Mouse (Mus musculus) kidney, postnatal 0 days (tissue): ENCODE results near the gene C130074G19Rik. TPM values are rescaled to one million over a fixed set of nuclear protein-coding genes. Genes with fewer than 3 reads are reported as not detected.

Experiments
- ATAC-seq: fragments of 200-750 bp; cut with Nextera tagmentation; replicated peaks from 2 replicates; pipeline ENCODE4 v1.8.0; 2017; ENCODE audit warnings: low read depth, moderate number of reproducible peaks, moderate TSS enrichment, moderate library complexity; ENCODE audit not compliant: low FRiP score
- DNase-seq: peaks from one replicate; pipeline ENCODE4 v3.0.0-alpha.2; 2016; ENCODE audit warnings: low spot score
- H3K27ac ChIP-seq: fragments of 300-500 bp; sonication (generic); 2 replicates; pipeline ENCODE4 v1.5.1; 2014; ENCODE audit warnings: mild to moderate bottlenecking
- H3K27me3 ChIP-seq: fragments of 300-500 bp; sonication (generic); 2 replicates; pipeline ENCODE4 v1.6.1; 2014; ENCODE audit warnings: low read length, mixed read lengths; ENCODE audit not compliant: insufficient read depth
- H3K36me3 ChIP-seq: fragments of 300-500 bp; sonication (generic); 2 replicates; pipeline ENCODE4 v1.6.1; 2014; ENCODE audit warnings: low read length, mixed read lengths; ENCODE audit not compliant: insufficient read depth
- H3K4me1 ChIP-seq: fragments of 300-500 bp; sonication (generic); replicated peaks from 2 replicates; pipeline ENCODE4 v1.6.1; 2014; ENCODE audit warnings: antibody characterized with exemption, low read length, mixed read lengths; ENCODE audit not compliant: insufficient read depth
- H3K4me2 ChIP-seq: fragments of 300-500 bp; sonication (generic); 2 replicates; pipeline ENCODE4 v1.6.1; 2014; ENCODE audit warnings: mild to moderate bottlenecking, low read length, moderate library complexity, mixed read lengths
- H3K4me3 ChIP-seq: fragments of 300-500 bp; sonication (generic); replicated peaks from 2 replicates; pipeline ENCODE4 v1.5.1; 2014; ENCODE audit warnings: low read depth, low read length
- H3K9ac ChIP-seq: fragments of 300-500 bp; sonication (generic); 2 replicates; pipeline ENCODE4 v1.6.1; 2014; ENCODE audit warnings: low read depth, low read length
- H3K9me3 ChIP-seq: fragments of 300-500 bp; sonication (generic); replicated peaks from 2 replicates; pipeline ENCODE4 v1.6.1; 2016; ENCODE audit warnings: low read length, inconsistent platforms, mixed read lengths
- CTCF ChIP-seq: IDR thresholded peaks from 2 replicates; pipeline ENCODE4 v1.5.1; 2016; ENCODE audit warnings: antibody characterized with exemption, low read depth, mild to moderate bottlenecking, moderate library complexity
- WGBS: fragments of 180-500 bp; shearing (Covaris S2); extraction: QIAGEN DNeasy Blood & Tissue Kit; methylation state at CpG from one replicate; pipeline ENCODE4 v1.1.7; 2014; 5-methylcytosine and 5-hydroxymethylcytosine counted together
- polyA plus RNA-seq: library from polyadenylated mRNA; unstranded; fragments of >200 nt; fragmentation: Nextera tagmentation; extraction: Ambion mirVana; gene quantifications from 2 replicates; pipeline ENCODE4 v1.2.1, GENCODE M21; 2015

Gene C130074G19Rik
- polyA plus RNA-seq, 1 experiment from 2014 or later: 7.4 TPM

DNA sequence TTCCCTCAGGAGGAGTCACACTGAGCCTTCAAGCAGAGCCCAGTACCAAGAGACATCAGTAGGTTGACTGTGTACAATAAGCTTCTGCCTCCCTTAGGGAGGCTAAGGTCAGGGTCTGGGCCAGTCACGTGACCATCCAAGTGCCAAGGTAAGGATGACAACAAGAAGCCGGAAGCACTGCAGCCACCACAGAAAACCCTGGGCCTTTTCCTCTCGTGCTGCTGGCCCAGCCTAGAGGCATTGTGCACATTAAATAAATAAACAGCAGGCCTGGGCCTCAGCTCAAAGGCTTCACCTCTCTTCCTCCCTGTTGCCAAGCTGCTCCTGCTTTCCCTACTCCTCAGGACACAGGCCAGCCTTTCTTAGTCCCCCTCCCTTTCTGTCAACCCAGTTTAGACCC lies 22.7 kb downstream of the C130074G19Rik start:
- DNase-seq: no peak
- H3K4me1 ChIP-seq: 0 out of 2 replicates have a peak, but pooled peaks cover 4% of the 10 kb centered on the region
- H3K27me3 ChIP-seq: no peaks in the 10 kb centered on the region
- no peak overlapping the region for H3K27ac ChIP-seq
- no peak for TF ChIP-seq CTCF
- WGBS: 39% methylated on average over 3 of the region's 3 CpGs
- H3K9ac ChIP-seq: no peak overlapping the region
- no peak overlapping the region for H3K4me3 ChIP-seq
- no peaks in the 10 kb centered on the region for H3K36me3 ChIP-seq
- ATAC-seq: no peak
- H3K4me2 ChIP-seq: no peak overlapping the region
- no peaks in the 10 kb centered on the region for H3K9me3 ChIP-seq

DNA sequence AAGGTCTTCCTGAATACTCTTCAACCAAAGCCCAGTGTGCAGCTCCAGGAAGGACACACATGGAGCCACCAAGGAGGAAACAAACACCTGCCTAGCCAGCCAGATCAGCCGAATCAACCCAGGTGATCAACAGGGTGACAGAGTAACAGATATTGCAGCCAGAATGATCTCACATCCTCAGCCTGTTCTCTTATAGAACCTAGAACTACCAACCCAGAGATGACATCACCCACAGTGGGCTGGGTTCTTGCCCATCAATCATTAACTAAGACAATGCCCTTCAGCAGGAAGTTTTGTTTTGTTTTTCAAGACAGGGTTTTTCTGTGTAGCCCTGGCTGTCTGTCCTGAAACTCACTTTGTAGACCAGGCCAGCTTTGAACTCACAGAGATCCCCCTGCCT lies 24.8 kb downstream of the C130074G19Rik start:
- H3K4me3 ChIP-seq: no peak overlapping the region
- no peak overlapping the region for H3K4me2 ChIP-seq
- no peaks in the 10 kb centered on the region for H3K4me1 ChIP-seq
- no peak for TF ChIP-seq CTCF
- H3K9me3 ChIP-seq: no peaks in the 10 kb centered on the region
- WGBS: 69% methylated on average over 1 of the region's 1 CpGs
- H3K27me3 ChIP-seq: no peaks in the 10 kb centered on the region
- ATAC-seq (no peak), DNase-seq (no peak)
- H3K36me3 ChIP-seq: no peaks in the 10 kb centered on the region
- H3K9ac ChIP-seq: no peak overlapping the region
- no peak overlapping the region for H3K27ac ChIP-seq

DNA sequence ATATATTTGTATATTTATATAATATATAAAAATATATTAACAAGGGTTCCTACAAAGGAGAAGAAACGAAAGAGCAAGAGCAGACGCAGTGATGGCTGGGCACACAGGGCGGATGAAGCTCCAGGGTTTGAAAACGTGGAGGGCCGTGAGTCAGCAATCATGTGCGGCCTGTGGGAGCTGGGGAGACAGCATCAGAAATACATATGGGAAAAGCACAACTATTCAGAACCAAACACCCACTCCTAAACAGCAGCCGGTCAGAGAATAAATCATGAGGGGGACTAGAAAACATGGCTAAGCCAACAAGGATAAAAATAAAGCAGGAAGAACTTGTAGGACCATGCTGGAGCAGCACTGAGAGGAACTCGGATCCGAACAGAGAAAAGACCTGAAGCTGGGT lies 25.8 kb downstream of the C130074G19Rik start:
- H3K9me3 ChIP-seq: no peaks in the 10 kb centered on the region
- H3K27me3 ChIP-seq: no peaks in the 10 kb centered on the region
- no peak for TF ChIP-seq CTCF
- no peaks in the 10 kb centered on the region for H3K36me3 ChIP-seq
- DNase-seq: no peak
- H3K27ac ChIP-seq: no peak overlapping the region
- H3K4me1 ChIP-seq: 0 out of 2 replicates have a peak, but pooled peaks cover 3% of the 10 kb centered on the region
- no peak overlapping the region for H3K9ac ChIP-seq
- ATAC-seq: no peak
- 86% methylated on average over 9 of the region's 9 CpGs for WGBS
- no peak overlapping the region for H3K4me2 ChIP-seq
- H3K4me3 ChIP-seq: no peak overlapping the region

DNA sequence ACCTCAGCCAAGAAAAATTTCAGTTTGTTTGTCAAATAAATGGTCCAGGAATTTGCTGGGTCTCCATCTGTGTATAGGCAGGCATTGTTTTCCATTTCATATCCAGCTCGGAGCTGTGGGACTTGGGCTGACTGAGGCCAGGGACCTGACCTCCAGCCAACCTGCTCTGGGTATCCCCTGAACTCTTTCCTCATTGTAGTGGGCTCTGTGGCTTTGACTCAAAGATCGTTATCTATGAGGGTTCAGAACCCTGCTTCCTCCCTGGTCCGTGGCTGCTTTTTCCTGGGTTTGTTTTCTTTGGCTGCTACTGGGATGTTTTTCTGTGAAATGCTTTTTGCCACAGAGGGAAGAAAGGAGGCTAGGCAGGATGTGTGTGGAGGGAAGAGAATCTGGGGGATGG lies 29.1 kb downstream of the C130074G19Rik start:
- Histone ChIP-seq H3K27me3 (no peaks in the 10 kb centered on the region), H3K9ac (0 out of 2 replicates have a peak overlapping the region, but pooled peaks have one; percentile 13), H3K4me2 (peak overlapping the region; percentile 46), H3K4me3 (no peak overlapping the region), H3K36me3 (no peaks in the 10 kb centered on the region), H3K27ac (peak overlapping the region; percentile 76; the same call in 1 of the 2 replicates), H3K4me1 (peaks cover 3% of the 10 kb centered on the region; the same call in 1 of the 2 replicates), H3K9me3 (no peaks in the 10 kb centered on the region)
- WGBS: 39% methylated on average over 3 of the region's 3 CpGs
- no peak for DNase-seq
- no peak for TF ChIP-seq CTCF
- ATAC-seq: no peak

DNA sequence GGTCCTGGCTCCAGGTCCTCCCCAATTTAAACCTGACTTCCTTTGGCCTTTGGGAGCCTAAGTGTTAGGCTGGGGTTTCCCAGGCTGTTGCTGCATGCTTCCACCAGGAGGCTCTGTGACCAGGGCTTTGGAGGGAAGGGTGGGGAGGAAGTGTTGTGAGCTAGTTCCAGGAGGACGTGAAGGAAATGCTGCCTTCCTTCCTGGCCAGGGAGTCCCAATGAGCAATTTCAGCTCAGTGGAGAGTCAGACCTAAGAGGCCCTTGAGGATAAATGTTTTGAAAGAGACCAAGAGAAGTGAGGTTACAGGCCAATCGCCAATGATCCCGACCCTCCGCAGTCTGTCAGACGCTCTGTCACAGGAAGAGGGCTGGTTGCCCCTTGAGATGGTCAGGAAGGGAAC lies 29.7 kb downstream of the C130074G19Rik start:
- H3K9ac ChIP-seq: 0 out of 2 replicates have a peak overlapping the region, but pooled peaks have one; percentile 13
- ATAC-seq (peak; percentile 68), DNase-seq (peak; percentile 89)
- peaks cover 3% of the 10 kb centered on the region; the same call in 1 of the 2 replicates for H3K4me1 ChIP-seq
- peak overlapping the region; percentile 76 for H3K27ac ChIP-seq
- H3K27me3 ChIP-seq: no peaks in the 10 kb centered on the region
- TF ChIP-seq CTCF: peak; percentile 91
- 20% methylated on average over 5 of the region's 5 CpGs for WGBS
- H3K4me2 ChIP-seq: peak overlapping the region; percentile 46
- H3K9me3 ChIP-seq: no peaks in the 10 kb centered on the region
- H3K4me3 ChIP-seq: no peak overlapping the region
- no peaks in the 10 kb centered on the region for H3K36me3 ChIP-seq

DNA sequence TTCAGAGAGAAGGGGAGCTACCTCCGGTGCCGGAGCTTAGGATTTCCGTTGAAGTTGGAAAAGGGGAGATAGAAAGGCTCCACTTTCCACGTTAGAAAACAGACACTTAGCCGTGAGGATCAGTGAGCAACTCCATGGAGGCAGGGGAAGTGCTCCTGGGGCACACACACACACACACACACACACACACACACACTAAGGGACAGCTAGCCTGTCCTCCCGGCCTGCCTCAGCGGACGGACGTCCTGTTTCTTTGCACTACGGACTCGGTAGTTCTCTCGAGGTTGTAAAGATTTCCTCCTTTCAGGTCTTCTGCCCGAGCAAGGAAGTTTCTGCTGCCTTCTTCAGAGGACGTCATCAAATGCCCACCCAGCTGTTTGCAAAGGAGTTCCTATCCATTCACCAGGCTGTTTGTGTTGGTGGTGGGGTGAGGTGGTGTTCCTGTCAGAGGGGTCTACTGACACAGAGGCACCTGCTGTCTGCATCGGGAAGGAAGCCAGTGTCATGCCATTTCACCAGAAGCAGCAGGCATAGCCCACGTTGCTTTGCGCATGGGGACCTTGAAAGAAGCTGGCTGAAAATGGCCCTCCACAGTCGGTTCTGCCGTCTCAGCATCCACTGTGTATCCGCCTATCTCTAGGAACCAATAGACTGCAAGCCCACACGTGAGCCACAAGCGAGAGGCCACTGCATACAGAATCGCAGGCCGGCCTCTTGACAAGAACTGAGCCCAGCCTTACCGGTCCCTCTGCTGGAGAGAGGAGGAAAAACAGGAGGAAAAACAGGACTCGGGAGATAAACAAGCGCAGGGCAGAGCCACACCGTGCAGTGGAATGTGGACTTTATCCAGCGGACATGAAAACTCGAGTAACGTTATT lies 31.0 kb downstream of the C130074G19Rik start:
- no peak overlapping the region for H3K9ac ChIP-seq
- DNase-seq (peak; percentile 93), ATAC-seq (peak; percentile 83)
- peak; percentile 86 for TF ChIP-seq CTCF
- H3K4me3 ChIP-seq: no peak overlapping the region
- no peaks in the 10 kb centered on the region for H3K9me3 ChIP-seq
- H3K36me3 ChIP-seq: no peaks in the 10 kb centered on the region
- peaks cover 3% of the 10 kb centered on the region; the same call in 1 of the 2 replicates for H3K4me1 ChIP-seq
- H3K27me3 ChIP-seq: no peaks in the 10 kb centered on the region
- H3K27ac ChIP-seq: peak overlapping the region; percentile 76
- H3K4me2 ChIP-seq: peak overlapping the region; percentile 23; the same call in 1 of the 2 replicates
- WGBS: 15% methylated on average over 31 of the region's 31 CpGs
